Mouse (Mus musculus) frontal cortex, adult 2 months (tissue): ENCODE measurements at regions not wholly inside any gene's neighbourhood (a gene's known extent, or its start where the extent isn't known, plus 50 kb on each side); places are given as distances from the start of the nearest gene placed in this dataset.

Experiments used
- DNase-seq, 2 experiments: peaks; one replicate each; pipeline ENCODE4 v3.0.0; 2022; ENCODE audit warnings: low spot score in 1 of 2; ENCODE audit errors: extremely low spot score in 1 of 2

GRCm38 (mm10) chr10:24490432-24490831 is 104.8 kb upstream of the Ccn2 start:
- no peak for DNase-seq

- no peak for DNase-seq
Observed at GRCm38 (mm10) chr10:24491848-24492247, 103.4 kb upstream of the Ccn2 start.

DNA sequence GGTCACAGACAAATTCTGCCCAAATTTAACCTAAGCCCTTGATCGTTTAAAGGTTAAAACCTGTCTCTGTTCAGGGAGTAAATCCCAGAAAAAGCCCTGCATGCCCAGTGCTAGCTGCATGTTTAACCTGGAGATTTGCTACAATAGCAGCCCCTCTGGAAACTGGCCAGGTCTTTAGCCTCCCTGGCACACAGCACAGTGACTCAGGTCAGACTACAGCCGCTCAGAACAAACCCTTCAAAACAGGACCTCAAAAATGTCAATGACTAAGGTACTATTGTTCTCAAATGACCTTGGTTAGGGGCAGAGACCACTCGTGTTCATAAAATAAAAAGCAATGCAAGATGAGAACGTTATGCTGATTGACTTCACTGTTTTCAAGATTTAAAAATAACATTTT is 101.8 kb upstream of the Ccn2 start:
- no peak for DNase-seq

GRCm38 (mm10) chr10:24493936-24494335 is 101.3 kb upstream of the Ccn2 start:
- no peak for DNase-seq

GRCm38 (mm10) chr10:24519795-24520512 is 75.3 kb upstream of the Ccn2 start:
- no peak for DNase-seq

- DNase-seq: no peak
Observed at GRCm38 (mm10) chr10:24520515-24520914, 74.7 kb upstream of the Ccn2 start.

- no peak for DNase-seq
Observed at GRCm38 (mm10) chr10:24532776-24533175, 62.5 kb upstream of the Ccn2 start.

GRCm38 (mm10) chr10:24534901-24535300 is 60.3 kb upstream of the Ccn2 start:
- no peak for DNase-seq

DNA sequence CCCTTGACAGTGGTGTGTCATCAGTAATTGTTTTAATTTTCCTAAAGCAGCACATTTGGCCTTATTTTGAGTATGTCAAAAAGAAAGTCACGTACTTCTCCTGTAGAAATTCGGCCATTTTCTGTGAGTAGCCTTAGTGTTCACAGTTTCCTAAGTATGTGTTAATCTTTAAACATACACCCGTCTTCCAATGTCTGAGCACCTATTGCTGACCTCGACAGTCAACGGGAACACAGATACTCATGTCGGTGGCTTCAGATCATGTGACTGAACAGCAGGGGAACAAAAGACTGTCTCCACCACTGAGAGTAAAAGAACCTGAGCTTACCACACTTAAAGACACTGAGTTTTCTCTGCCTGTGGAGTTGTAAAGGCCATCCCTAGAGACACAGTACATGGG is 59.8 kb upstream of the Ccn2 start:
- no peak for DNase-seq

DNA sequence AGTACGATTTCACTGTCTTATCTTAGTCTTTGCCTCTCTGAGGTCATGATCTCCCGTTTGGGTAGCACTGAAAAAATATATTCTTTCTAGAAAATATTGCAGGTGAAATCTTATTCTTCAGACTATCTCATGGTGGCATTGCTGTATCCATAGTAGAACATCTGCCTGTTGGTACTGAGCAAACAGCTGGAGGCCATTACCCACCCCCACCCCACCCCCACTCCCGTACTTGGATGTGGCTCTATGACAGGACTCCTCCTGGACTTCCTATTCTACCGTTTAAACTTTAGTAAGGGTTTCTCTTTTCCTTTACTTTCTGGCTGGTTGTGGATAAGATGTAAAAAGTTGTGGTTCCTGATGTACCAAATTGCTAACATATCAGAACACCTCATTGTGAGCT is 53.3 kb upstream of the Ccn2 start:
- DNase-seq: no peak
